Mouse (Mus musculus) lung, embryonic 14.5 days (tissue): ENCODE results near the gene Fbxo34. TPM values are rescaled to one million over a fixed set of nuclear protein-coding genes. Genes with fewer than 3 reads are reported as not detected.

Experiments
- ATAC-seq: fragments of 200-750 bp; cut with Nextera tagmentation; 2 replicates; pipeline ENCODE4 v1.8.0; 2017; ENCODE audit warnings: mild to moderate bottlenecking, moderate TSS enrichment, moderate library complexity; ENCODE audit not compliant: insufficient read depth
- DNase-seq: peaks from one replicate; pipeline ENCODE4 v3.0.0-alpha.2; 2015
- H3K27ac ChIP-seq: fragments of 300-500 bp; sonication (generic); 2 replicates; pipeline ENCODE4 v1.5.1; 2014; ENCODE audit warnings: low read depth, mild to moderate bottlenecking, moderate library complexity
- H3K27me3 ChIP-seq: fragments of 300-500 bp; sonication (generic); 2 replicates; pipeline ENCODE4 v1.6.1; 2014; ENCODE audit warnings: low read length, control low read depth; ENCODE audit not compliant: insufficient read depth
- H3K36me3 ChIP-seq: fragments of 300-500 bp; sonication (generic); 2 replicates; pipeline ENCODE4 v1.6.1; 2014; ENCODE audit warnings: control low read depth; ENCODE audit not compliant: insufficient read depth
- H3K4me1 ChIP-seq: fragments of 300-500 bp; sonication (generic); 2 replicates; pipeline ENCODE4 v1.6.1; 2014; ENCODE audit warnings: antibody characterized with exemption, control low read depth; ENCODE audit not compliant: insufficient read depth
- H3K4me2 ChIP-seq: fragments of 300-500 bp; sonication (generic); 2 replicates; pipeline ENCODE4 v1.6.1; 2014; ENCODE audit warnings: mild to moderate bottlenecking
- H3K4me3 ChIP-seq: fragments of 300-500 bp; sonication (generic); 2 replicates; pipeline ENCODE4 v1.5.1; 2014; ENCODE audit warnings: low read depth, low read length
- H3K9ac ChIP-seq: fragments of 300-500 bp; sonication (generic); 2 replicates; pipeline ENCODE4 v1.6.1; 2014
- H3K9me3 ChIP-seq: fragments of 300-500 bp; sonication (generic); 2 replicates; pipeline ENCODE4 v1.6.1; 2016; ENCODE audit warnings: low read depth, low read length, control low read depth
- CTCF ChIP-seq: IDR thresholded peaks from 2 replicates; pipeline ENCODE4 v1.5.1; 2016; ENCODE audit warnings: antibody characterized with exemption, low read depth
- WGBS: fragments of 180-500 bp; shearing (Covaris S2); extraction: QIAGEN DNeasy Blood & Tissue Kit; methylation state at CpG from one replicate; pipeline ENCODE4 v1.1.7; 2014; 5-methylcytosine and 5-hydroxymethylcytosine counted together
- polyA plus RNA-seq: library from polyadenylated mRNA; unstranded; fragments of >200 nt; fragmentation: Nextera tagmentation; extraction: Ambion mirVana; gene quantifications from 2 replicates; pipeline ENCODE4 v1.2.1, GENCODE M21; 2014

The Fbxo34 gene
- polyA plus RNA-seq, 1 experiment from 2014 or later, result 23.5 TPM

DNA sequence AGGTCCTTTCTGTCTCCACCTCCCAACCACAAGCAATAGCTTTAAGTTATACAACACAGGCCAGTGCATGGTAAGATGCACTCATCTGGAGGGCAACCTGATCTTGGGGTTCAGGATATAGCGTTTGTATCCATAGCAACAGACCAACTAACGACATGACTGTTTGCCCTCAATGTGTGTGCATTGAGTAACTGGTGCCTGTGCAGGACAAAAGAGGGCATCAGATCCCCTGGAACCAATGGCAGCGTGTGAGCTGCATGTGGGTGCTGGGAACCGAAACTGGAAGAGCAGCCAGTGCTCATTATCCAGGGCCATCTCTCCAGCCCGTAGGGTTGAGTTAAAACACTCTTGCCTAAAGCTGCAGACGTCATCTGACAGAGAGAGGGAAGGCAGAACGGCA lies 38.5 kb downstream of the Fbxo34 start:
- H3K9ac ChIP-seq, result no peak overlapping the region
- no peak for ATAC-seq
- WGBS, result 39% methylated on average over 7 of the region's 7 CpGs
- TF ChIP-seq CTCF, result no peak
- H3K36me3 ChIP-seq, result no peaks in the 10 kb centered on the region
- H3K27me3 ChIP-seq, result no peaks in the 10 kb centered on the region
- no peaks in the 10 kb centered on the region for H3K9me3 ChIP-seq
- H3K27ac ChIP-seq, result no peak overlapping the region
- H3K4me2 ChIP-seq, result no peak overlapping the region
- DNase-seq, result peak; percentile 2
- no peaks in the 10 kb centered on the region; the same call in 1 of the 2 replicates for H3K4me1 ChIP-seq
- H3K4me3 ChIP-seq, result no peak overlapping the region

DNA sequence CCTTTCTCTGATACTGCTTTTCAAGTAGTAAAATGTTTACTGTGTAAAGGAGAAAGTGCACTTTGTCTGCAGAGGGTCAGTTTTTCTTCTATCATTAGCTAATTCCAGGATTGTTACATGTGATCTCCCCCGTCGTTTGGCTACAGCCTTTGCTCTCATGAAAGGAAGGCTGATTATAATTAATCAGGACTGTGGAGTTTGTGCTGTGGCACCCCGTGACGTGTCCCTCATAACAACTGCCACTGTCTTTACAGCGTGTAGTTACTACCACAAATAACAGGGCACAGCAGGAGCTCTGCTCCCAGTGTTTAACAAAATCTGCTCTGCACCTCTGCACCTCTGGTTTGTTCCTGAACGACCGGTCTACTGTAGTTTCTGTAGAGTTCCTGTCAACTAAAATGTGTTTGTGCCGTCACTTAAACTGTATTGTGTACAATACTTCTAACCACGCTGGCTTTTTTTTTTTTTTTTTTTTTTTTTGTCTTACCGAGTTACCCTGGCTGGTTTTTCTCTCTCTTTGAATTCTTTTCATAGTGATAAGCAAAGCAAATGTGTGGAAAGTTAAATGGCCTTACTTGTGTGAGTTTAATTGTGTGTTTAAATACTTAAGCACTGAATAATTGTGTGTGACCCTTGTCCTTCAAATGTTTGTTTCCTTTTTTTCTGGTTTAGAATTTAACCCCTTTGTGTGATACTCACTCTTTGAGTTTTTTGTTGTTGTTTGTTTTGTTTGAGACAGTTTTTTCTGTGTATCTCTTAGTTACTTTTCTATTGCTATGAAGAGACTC lies 39.3 kb downstream of the Fbxo34 start:
- DNase-seq (peak; percentile 7), ATAC-seq (no peak)
- H3K4me3 ChIP-seq, result no peak overlapping the region
- WGBS, result 11% methylated on average over 10 of the region's 10 CpGs
- TF ChIP-seq CTCF, result no peak
- no peak overlapping the region for H3K9ac ChIP-seq
- peak overlapping the region; percentile 20; the same call in 1 of the 2 replicates for H3K27ac ChIP-seq
- no peaks in the 10 kb centered on the region for H3K36me3 ChIP-seq
- no peaks in the 10 kb centered on the region for H3K27me3 ChIP-seq
- H3K9me3 ChIP-seq, result no peaks in the 10 kb centered on the region
- no peak overlapping the region for H3K4me2 ChIP-seq
- H3K4me1 ChIP-seq, result no peaks in the 10 kb centered on the region; the same call in 1 of the 2 replicates

DNA sequence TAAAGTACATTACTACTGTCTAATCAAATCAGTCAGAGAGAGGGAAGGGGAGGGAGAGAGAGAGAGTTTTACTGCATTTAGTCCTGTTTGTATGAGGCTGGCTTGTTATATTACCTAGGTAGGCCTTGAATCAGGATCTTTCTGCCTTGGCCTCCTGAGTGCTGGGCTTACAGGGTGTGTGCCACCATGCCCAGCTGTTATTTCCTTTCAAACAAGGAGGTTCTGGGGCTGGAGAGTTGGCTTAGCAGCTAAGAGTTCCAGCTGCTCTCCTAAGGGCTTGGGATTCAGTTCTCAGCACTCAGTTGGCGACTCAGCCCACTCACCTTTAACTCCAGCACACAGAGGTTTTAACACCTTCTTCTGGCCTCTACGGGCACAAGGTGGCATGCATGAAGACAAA lies 40.5 kb downstream of the Fbxo34 start:
- DNase-seq (no peak), ATAC-seq (no peak)
- WGBS, result 84% methylated on average over 2 of the region's 2 CpGs
- no peak overlapping the region for H3K4me2 ChIP-seq
- H3K4me3 ChIP-seq, result no peak overlapping the region
- H3K27me3 ChIP-seq, result no peaks in the 10 kb centered on the region
- no peak for TF ChIP-seq CTCF
- no peaks in the 10 kb centered on the region; the same call in 1 of the 2 replicates for H3K4me1 ChIP-seq
- H3K9ac ChIP-seq, result no peak overlapping the region
- H3K9me3 ChIP-seq, result no peaks in the 10 kb centered on the region
- H3K27ac ChIP-seq, result no peak overlapping the region
- H3K36me3 ChIP-seq, result no peaks in the 10 kb centered on the region

DNA sequence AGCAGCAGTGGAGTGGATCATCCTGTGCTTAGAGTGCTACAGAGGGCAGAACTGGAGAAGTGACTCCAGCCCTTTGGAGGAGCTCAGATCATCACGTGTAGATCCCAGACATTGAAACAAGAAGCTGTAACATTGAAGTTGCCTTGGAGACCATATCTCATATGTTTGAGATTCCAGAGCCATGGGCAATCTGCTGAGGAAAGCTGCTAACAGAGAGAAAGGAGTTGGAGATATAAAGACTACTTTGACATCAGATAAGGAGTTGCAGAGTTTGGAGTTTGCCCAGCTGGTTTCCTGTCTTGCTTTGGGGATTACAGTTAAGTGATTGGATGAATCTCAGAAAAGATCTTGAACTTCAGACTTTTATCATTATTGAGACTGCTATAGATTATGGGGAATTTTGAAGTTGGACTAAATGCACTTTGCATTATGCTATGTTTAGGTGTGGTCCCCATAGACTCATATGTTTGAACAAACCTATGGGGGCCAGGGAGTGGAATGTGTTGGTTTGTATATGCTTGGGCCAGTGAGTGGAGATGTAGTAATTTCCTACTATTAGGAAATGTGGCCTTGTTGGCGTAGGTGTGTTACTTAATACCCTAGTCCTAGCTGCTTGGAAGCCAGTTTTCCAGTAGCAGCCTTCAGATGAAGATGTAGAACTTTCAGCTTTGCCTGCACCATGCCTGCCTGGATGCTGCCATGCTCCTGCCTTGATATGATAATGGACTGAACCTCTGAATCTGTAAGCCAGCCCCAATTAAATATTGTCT lies 43.6 kb downstream of the Fbxo34 start:
- Histone ChIP-seq H3K9ac (no peak overlapping the region), H3K4me2 (no peak overlapping the region), H3K27me3 (no peaks in the 10 kb centered on the region), H3K36me3 (no peaks in the 10 kb centered on the region), H3K4me3 (no peak overlapping the region), H3K9me3 (no peaks in the 10 kb centered on the region), H3K27ac (no peak overlapping the region), H3K4me1 (no peaks in the 10 kb centered on the region; the same call in 1 of the 2 replicates)
- DNase-seq, result no peak
- TF ChIP-seq CTCF, result no peak
- 78% methylated on average over 2 of the region's 2 CpGs for WGBS
- no peak for ATAC-seq

DNA sequence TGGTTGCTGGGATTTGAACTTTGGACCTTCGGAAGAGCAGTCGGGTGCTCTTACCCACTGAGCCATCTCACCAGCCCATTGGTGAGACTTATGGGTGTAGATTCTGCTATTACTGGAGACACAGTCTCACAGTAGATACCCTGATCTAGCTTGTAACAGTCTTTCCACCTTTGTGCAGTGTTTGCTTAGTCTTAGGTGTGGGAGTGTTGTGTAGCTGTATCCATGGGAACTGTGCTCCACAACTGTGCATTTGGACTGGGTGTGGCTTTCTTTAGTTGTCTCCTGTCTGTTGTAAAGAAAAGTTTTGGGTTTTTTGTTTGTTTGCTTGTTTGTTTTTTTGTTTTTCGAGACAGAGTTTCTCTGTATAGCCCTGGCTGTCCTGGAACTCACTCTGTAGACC lies 45.7 kb downstream of the Fbxo34 start:
- no peaks in the 10 kb centered on the region for H3K36me3 ChIP-seq
- no peaks in the 10 kb centered on the region for H3K27me3 ChIP-seq
- no peak overlapping the region for H3K4me3 ChIP-seq
- H3K9ac ChIP-seq, result no peak overlapping the region
- H3K27ac ChIP-seq, result no peak overlapping the region
- no peak overlapping the region for H3K4me2 ChIP-seq
- WGBS, result 90% methylated on average over 3 of the region's 3 CpGs
- no peak for DNase-seq
- H3K4me1 ChIP-seq, result no peaks in the 10 kb centered on the region
- ATAC-seq, result no peak
- H3K9me3 ChIP-seq, result no peaks in the 10 kb centered on the region
- no peak for TF ChIP-seq CTCF

DNA sequence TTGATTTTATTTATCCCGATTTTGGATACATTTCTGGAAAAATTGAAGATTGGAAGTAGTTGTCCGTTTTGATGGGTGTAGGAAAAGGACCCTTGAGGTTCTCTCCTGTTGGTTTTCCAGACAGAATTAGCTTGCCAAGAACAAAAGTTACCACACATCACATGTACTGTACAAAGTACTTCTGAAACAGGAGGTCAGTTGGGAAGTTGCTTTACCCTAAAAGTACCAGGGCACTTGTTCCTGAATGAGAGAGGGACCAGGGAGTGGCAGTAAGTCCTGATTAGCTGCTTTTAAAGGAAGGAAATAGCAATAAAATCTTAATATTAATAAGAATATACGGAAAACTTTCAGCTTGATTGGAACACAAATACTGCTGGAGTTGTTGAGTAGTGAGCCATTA lies 46.9 kb downstream of the Fbxo34 start:
- no peak for TF ChIP-seq CTCF
- no peak overlapping the region for H3K4me2 ChIP-seq
- no peaks in the 10 kb centered on the region for H3K36me3 ChIP-seq
- no peaks in the 10 kb centered on the region for H3K9me3 ChIP-seq
- H3K27me3 ChIP-seq, result no peaks in the 10 kb centered on the region
- no peaks in the 10 kb centered on the region for H3K4me1 ChIP-seq
- no peak overlapping the region for H3K9ac ChIP-seq
- 68% methylated on average over 3 of the region's 3 CpGs for WGBS
- ATAC-seq, result no peak
- H3K4me3 ChIP-seq, result no peak overlapping the region
- DNase-seq, result no peak
- H3K27ac ChIP-seq, result no peak overlapping the region

DNA sequence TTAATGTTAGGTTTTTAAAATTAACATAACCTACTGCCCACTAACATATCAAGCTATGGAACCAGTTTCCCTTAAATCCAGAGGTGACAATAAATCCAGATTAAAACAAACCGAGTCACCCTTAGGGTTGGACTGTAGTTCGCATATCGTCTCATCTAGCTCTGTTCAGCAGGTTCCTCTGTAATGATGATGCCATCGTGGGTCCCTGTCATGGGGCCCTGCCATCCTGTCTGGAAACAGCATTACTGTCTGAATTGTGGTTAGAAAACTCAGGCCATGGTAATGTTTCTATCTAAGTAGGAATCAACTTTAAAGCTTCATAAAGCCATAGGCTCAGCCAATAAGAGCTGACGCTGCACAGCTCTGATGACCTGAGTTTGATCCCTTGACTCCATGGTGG lies 48.4 kb downstream of the Fbxo34 start:
- no peak overlapping the region for H3K9ac ChIP-seq
- ATAC-seq (no peak), DNase-seq (no peak)
- H3K27ac ChIP-seq, result no peak overlapping the region
- H3K27me3 ChIP-seq, result no peaks in the 10 kb centered on the region
- H3K4me3 ChIP-seq, result no peak overlapping the region
- H3K36me3 ChIP-seq, result no peaks in the 10 kb centered on the region
- H3K9me3 ChIP-seq, result no peaks in the 10 kb centered on the region
- H3K4me1 ChIP-seq, result no peaks in the 10 kb centered on the region
- no peak overlapping the region for H3K4me2 ChIP-seq
- no peak for TF ChIP-seq CTCF
- WGBS, result 73% methylated on average over 5 of the region's 5 CpGs
